Comparison of ENCODE assay signal across 9 mouse cellular contexts in the genomic region with DNA sequence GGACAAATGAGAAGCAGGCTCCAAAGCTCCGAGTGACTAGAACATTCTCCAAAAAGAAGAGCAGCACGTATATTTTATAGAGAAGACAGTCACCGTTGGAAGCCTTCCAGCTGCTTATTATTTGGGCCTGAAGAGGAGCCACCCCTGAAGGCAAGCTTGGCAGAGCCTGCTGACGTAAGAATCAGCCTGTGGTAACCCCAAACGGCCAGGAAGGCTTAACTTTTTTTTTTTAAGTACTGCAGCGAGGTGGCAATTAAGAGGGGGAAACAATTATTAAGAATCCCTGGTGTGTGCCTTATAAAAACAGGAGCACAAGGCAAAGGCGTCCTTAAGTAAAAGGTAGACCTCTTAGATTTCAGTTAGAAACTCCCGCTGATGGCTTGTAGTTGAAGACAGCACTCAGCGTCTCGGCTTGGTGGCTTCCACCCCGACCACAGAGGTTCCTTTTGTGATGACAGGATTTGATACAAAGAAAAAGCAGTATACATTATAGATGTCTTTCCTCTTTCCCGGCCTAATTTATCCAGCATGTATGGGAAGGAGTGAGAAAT. TPM values are rescaled to one million over a fixed set of nuclear protein-coding genes. Genes with fewer than 3 reads are reported as not detected.
DNase-seq lines count a peak whose midpoint lies in the region; ATAC-seq and TF ChIP-seq lines count a peak whose summit lies in the region.
"Had no signal": no experiment of that assay in that cellular context is flagged by ENCODE, and none has a peak within 500 bp of the region (broad histone marks: within the 10 kb centered on the region; RNA-seq: fewer than 3 reads in every experiment).

No protein-coding gene starts in this region.

- H3K4me3 ChIP-seq in cerebellum, adult 2 months (replicated peaks; ENCODE audit: insufficient read depth, low read depth, low read length), result peak overlapping the region; percentile 71
- H3K4me3 ChIP-seq in stomach, embryonic 16.5 days (replicated peaks; ENCODE audit: low read length), result peak overlapping the region; percentile 76

- no peaks in the 10 kb centered on the region for H3K36me3 ChIP-seq in stomach, embryonic 16.5 days (ENCODE audit: control insufficient read depth, insufficient read depth, low read length)

- no peaks in the 10 kb centered on the region for H3K9me3 ChIP-seq in stomach, embryonic 16.5 days (replicated peaks; ENCODE audit: control insufficient read depth, low read length)

- H3K4me2 ChIP-seq in stomach, embryonic 16.5 days (ENCODE audit: low read depth, low read length), result peak overlapping the region; percentile 67

- ATAC-seq in erythroblast, adult 5-6 weeks (replicated peaks; ENCODE audit: low FRiP score, poor library complexity, severe bottlenecking), result peak; percentile 49
- ATAC-seq in inflammation-experienced regulatory T-cells, adult 6 months, result peak; percentile 12
- ATAC-seq in stomach, embryonic 16.5 days (ENCODE audit: insufficient read depth, low FRiP score), result no peak

- H3K4me1 ChIP-seq in cerebellum, adult 2 months (ENCODE audit: control insufficient read depth, insufficient read depth, low read length), result peaks cover 3% of the 10 kb centered on the region; the same call in 1 of the 2 replicates
- peaks cover 14% of the 10 kb centered on the region for H3K4me1 ChIP-seq in stomach, embryonic 16.5 days (ENCODE audit: control insufficient read depth, insufficient read depth, low read length)

- no peak for TF ChIP-seq CTCF in cerebellum, adult 2 months (IDR thresholded peaks at IDR 0.05; ENCODE audit: borderline replicate concordance, insufficient read depth, low read depth, low read length)

- no peak overlapping the region for H3K27ac ChIP-seq in cerebellum, adult 2 months (ENCODE audit: insufficient read depth, low read length)
- no peak overlapping the region for H3K27ac ChIP-seq in stomach, embryonic 16.5 days (ENCODE audit: low read length)

- no peak for TF ChIP-seq POLR2A in cerebellum, adult 2 months (IDR thresholded peaks at IDR 0.05; ENCODE audit: borderline replicate concordance, insufficient read depth, low read length)

- H3K27me3 ChIP-seq in cerebellum, adult 2 months (ENCODE audit: control insufficient read depth, insufficient read depth, low read length), result no peaks in the 10 kb centered on the region
- H3K27me3 ChIP-seq in stomach, embryonic 16.5 days (ENCODE audit: control insufficient read depth, insufficient read depth, low read length), result no peaks in the 10 kb centered on the region
- H3K27me3 ChIP-seq: Patski had no signal

- DNase-seq in cerebellum, adult 2 months, result peak; percentile 49 to 68
- no peak for DNase-seq in cerebellum, adult 8-10 months
- peak; percentile 45 for DNase-seq in Muller cell, postnatal 12 days (ENCODE audit: inconsistent ontology term)
- DNase-seq in lung, postnatal 25 days (ENCODE audit: low spot score), result peak; percentile 22
- no peak for DNase-seq in frontal cortex, postnatal 25 days (ENCODE audit: low spot score in 2 of 2)

- H3K9ac ChIP-seq in stomach, embryonic 16.5 days (ENCODE audit: low read length), result peak overlapping the region; percentile 87

- WGBS in cerebellum, adult 2 months, result 3% methylated on average over 12 of the region's 12 CpGs
- 3% methylated on average over 12 of the region's 12 CpGs for WGBS in stomach, embryonic 16.5 days

RNA-seq across cellular contexts. Expression of a gene that starts 1.0 kb away (rescaled TPM):
- 10.5 and 13.3 TPM in 2 replicates for polyA plus RNA-seq in cerebellum, adult 2 months (2012; rRNA removed)
- total RNA-seq in erythroblast, adult 5-6 weeks (2015; ENCODE audit: low replicate concordance), result 7.1 and 36.1 TPM in 2 replicates
- total RNA-seq in erythroblast, adult 5-6 weeks (2017; ENCODE audit: low replicate concordance), result 10.9 and 19.7 TPM in 2 replicates
- polyA plus RNA-seq in inflammation-experienced regulatory T-cells, adult 6 months (2017; shearing (Covaris generic)), result 1 to 10 TPM; 1.5 to 6.1 (median 4.8) TPM
- polyA plus RNA-seq in stomach, embryonic 16.5 days (2015; fragmentation: Nextera tagmentation; extraction: Ambion mirVana), result 23.0 and 23.1 TPM in 2 replicates

Comparison
In these comparisons a context has a peak if more than half of its experiments do, and no peak if none do; other contexts are left out.
1. DNase-seq: peak in cerebellum, adult 2 months (2 of 2), Muller cell, postnatal 12 days (single experiment) and lung, postnatal 25 days (single experiment); none in cerebellum, adult 8-10 months (single experiment) and frontal cortex, postnatal 25 days (0 of 2).